Mouse (Mus musculus) adrenal gland (tissue): ENCODE results near the gene Veph1.

ENCODE experiments used
- intact Hi-C: fragments of 180-260 bp; cut with DNase I; formaldehyde crosslinking; loops from one replicate; pipeline ENCODE4 v1.15.1; 2025

Veph1 gene

GRCm38 (mm10) chr3:66102599-66102932 lies 194.1 kb downstream of the Veph1 start:
- intact Hi-C loops: no loop called here

- intact Hi-C loops: no loop called here
Observed at GRCm38 (mm10) chr3:66101809-66102598, 194.6 kb downstream of the Veph1 start.

- intact Hi-C loops: no loop called here
Observed at GRCm38 (mm10) chr3:66101074-66101473, 195.6 kb downstream of the Veph1 start.

GRCm38 (mm10) chr3:66091746-66092145 lies 204.9 kb downstream of the Veph1 start:
- intact Hi-C loops: no loop called here

- intact Hi-C loops: no loop called here
Observed at GRCm38 (mm10) chr3:66087608-66088007, 209.0 kb downstream of the Veph1 start.

DNA sequence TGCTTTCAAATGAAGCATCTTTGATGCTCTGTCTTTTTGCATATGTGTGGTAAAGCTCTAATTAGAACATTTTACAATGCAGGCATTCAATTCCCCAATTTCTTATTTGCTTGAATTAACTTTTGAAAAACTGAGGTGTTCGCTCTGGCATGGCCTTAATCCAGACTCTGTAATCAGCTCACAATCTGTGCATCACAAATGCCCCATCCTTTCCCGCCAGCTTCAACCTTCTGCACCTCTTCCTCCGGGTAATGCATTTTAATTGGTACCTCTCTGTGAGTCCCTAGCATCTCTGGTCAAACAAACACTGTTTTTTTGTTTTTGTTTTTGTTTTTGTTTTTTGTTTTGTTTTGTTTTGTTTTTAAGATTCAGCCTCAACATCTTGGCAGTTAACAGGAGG lies 212.8 kb downstream of the Veph1 start:
- intact Hi-C loops: no loop called here

- intact Hi-C loops: no loop called here
Observed at GRCm38 (mm10) chr3:66083407-66083806, 213.2 kb downstream of the Veph1 start.

- intact Hi-C loops: no loop called here
Observed at GRCm38 (mm10) chr3:66082975-66083374, 213.7 kb downstream of the Veph1 start.

GRCm38 (mm10) chr3:66081363-66081736 lies 215.3 kb downstream of the Veph1 start:
- intact Hi-C loops: no loop called here

GRCm38 (mm10) chr3:66080631-66081362 lies 215.8 kb downstream of the Veph1 start:
- intact Hi-C loops: no loop called here

DNA sequence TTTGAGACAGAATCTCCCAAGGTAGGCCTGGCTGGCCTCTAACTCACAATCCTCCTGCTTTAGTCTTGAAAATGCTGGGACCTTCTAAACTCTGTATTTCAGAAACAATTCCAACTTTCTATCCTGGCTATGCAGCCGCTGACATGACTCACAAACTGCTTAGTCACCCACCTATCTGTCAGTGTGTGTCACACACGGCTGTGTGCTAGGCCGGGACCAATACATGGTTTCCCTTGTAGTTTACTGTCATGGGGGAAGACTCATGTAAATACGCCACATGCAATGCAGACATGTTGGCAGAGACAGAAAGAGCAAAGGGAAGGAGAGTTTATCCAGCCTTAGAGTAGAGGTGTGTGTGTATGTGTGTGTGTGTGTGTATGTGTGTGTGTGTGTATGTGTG lies 216.8 kb downstream of the Veph1 start:
- intact Hi-C loops: no loop called here

- intact Hi-C loops: no loop called here
Observed at GRCm38 (mm10) chr3:66078898-66079537, 217.6 kb downstream of the Veph1 start.

DNA sequence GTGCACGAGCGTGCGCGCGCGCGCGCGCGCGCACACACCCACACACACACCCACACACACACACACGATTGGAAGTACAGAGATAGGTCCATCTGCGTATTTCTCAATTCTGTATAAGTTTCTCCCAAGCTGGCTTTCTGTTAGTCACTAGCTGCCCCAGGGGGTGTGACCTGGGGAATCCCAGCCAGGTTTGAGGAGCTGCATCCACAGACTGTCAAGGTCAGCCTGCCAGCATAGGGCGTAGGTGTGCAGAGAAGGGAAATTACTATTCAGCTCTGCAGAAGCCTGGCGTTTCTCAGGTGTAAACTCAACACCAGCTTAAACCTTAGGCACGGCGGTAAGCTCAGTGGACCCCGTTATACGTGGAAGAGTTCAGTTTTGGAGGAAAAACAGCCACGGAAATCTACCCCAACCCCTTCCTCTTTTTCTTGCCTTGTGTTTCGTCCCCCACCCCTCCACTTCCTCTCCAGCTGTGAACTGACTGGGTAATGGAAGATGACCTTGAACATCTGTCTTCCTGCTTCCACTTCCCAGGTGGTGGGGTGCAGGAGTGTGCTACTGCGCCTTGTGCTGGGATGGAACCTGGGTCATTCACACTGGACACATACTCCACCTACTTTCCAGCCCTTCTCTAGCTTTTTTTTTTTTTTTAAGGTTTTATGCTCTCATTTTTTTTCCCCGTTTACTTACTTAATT lies 218.5 kb downstream of the Veph1 start:
- intact Hi-C loops: no loop called here

- intact Hi-C loops: no loop called here
Observed at GRCm38 (mm10) chr3:66070274-66070673, 226.4 kb downstream of the Veph1 start.

GRCm38 (mm10) chr3:66063881-66064280 lies 232.8 kb downstream of the Veph1 start:
- intact Hi-C loops: loop anchor here (10.0 kb wide), 1 partner anchor 191 kb away; no protein-coding TSS in a partner anchor

DNA sequence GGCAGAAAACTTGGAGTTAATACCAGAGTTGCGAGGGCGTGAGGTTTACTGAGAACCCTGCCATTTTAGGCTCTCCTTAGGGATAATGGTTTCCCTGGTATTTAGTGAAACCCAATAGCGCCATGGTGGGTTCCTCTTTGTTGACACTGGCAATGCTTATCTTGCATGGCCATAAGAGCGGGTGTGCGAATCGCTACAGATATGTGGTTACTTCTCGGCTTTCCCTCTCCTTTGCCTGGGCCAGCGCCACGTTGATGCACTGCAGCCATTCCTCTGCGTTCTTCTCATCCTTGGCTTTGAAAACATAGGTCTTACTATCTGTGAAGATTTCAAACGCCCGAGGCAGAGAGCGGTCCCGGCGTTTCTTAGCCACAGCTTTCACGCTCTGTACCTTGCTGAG lies 239.7 kb downstream of the Veph1 start:
- intact Hi-C loops: no loop called here

DNA sequence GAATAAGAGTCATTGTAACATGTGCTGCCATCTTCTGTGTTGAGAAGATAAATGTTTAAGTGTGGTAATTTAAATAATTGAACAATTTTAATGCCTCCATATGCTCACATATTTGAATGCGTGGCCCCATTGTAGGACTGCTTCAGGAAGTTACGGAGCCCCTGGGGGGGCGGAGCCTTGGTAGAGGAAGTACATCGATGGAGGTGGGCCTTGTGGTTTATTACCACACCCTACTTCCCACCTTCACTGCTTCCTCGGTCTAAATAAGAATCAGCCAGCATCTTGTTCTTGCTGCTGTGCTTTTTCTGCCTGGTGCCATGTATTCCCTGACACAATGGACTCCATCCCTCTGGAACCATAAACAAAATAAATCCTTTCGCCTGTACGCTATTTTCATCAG lies 241.0 kb downstream of the Veph1 start:
- intact Hi-C loops: no loop called here

GRCm38 (mm10) chr3:66050092-66050886 lies 246.3 kb downstream of the Veph1 start:
- intact Hi-C loops: no loop called here

DNA sequence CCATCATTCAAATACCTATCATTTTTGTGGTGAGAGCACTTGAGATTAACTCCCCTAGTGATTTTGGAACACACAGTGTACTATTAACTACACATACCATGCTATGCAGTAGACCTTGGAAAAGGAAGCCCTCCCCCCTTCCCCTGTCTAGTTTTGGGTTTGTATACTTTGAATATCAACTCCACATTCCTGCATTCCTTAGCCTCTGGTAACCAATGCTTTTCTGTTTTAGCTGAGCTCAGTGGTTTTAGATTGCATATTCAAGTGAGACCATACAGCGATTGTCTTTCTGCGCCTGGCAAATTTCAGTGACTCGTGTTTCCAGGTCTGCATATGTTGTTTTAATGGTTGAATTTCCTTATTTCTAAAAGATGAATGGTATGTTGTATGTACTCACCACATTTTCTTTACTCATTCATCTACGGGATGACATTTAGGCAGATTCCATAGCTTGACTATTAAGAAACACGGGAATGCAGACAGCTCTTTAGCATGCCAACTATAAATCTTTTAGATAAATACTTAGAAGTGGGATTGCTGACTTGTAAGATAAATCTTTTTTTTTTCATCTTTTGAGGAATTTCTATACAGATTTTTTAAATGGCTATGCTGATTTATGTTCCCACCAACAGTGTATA lies 255.7 kb downstream of the Veph1 start:
- intact Hi-C loops: no loop called here

DNA sequence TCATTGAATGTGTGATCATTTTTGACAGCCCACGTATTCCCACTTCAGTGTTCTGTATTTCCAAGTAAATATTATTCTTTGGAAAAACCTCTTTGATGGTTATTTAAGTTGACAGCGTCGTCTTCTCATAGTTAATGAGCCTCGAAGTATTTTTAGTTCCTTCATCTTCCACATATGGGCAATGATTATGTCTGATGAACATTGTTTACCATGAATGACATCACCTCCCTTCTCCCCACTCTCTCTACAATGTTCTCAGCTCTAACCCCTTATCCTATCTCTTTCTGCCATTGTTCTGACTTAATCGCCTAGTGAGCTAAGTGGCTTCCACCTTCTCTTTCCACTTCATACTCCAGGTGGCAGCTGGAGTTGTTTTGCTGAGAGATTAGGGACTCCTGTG lies 261.4 kb downstream of the Veph1 start:
- intact Hi-C loops: no loop called here
